Mouse (Mus musculus) stomach, postnatal 0 days (tissue): ENCODE data around the gene Ptgdr2.

Experiments
- CTCF ChIP-seq: IDR thresholded peaks from 2 replicates; pipeline ENCODE4 v1.5.1; 2016; ENCODE audit warnings: antibody characterized with exemption, low read depth, mild to moderate bottlenecking, moderate library complexity
- EP300 ChIP-seq: optimal IDR thresholded peaks from 2 replicates; pipeline ENCODE3; 2016; ENCODE audit warnings: antibody characterized with exemption

GRCm38 (mm10) chr19:10914291-10914690 is 22.7 kb upstream of the Ptgdr2 start:
- TF ChIP-seq CTCF (no peak), EP300 (no peak)
